Mouse (Mus musculus): ENCODE measurements at regions not wholly inside any gene's neighbourhood (a gene's known extent, or its start where the extent isn't known, plus 50 kb on each side); places are given as distances from the start of the nearest gene placed in this dataset.

DNA sequence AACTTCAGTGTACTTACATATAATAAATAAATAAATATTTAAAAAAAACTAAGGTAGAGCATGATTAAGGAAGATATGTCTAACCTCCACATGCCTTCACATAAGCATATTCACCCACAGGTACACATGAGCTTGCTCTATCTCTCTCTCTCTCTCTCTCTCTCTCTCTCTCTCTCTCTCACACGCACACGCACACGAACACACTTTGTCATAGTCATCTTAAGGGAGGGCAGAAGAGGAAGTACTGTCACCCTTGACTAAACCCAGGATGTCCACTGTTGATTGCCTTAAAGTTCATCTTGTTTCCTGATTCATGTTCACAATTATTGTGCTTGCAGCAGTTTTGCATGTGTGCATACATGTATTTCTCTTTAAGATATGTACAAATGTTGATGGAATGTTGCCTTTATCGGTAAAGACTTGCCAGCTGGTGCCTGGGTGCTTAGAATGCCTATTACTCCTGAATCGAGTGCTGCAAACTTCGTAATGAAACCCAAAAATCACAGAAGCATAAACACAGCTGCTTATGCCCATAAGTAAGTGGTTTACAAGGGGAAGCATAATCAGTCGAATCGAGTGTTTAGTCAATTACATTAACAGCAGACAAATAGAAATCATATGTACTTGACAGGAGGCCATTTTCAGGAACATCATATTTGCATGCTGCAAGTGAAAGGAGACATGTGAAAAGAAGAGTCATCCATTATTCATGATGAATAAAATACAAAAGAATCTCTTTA is 84.3 kb downstream of the Tmem168 start:
- no peak for DNase-seq

- no peak for DNase-seq
Measured at GRCm38 (mm10) chr6:13514126-13514525, 93.8 kb downstream of the Tmem168 start.

- DNase-seq, result no peak
Measured at GRCm38 (mm10) chr6:13476493-13477129, 131.3 kb downstream of the Tmem168 start.

GRCm38 (mm10) chr6:13449160-13449787 is 158.6 kb downstream of the Tmem168 start:
- no peak for DNase-seq

DNA sequence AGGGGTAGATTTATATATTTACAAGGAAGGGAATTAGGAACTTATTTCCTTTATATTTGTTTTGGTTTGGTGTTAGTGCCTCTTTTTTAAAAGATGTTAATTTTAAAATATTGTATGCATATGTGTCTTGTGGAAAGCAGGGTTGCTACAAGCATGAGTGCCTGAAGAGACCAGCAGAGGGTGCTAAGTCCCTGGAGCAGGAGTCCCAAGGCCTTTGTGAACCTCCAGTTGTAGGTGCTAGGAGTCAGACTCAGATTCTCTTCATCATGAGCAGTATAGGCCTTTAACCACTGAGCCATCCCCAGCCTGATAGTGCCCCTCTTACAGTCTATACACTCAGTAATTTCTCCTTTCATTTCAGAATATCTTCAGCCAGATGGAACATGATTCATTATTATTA is 189.0 kb upstream of the Vwde start:
- DNase-seq, result peak; percentile 21 to 38

DNA sequence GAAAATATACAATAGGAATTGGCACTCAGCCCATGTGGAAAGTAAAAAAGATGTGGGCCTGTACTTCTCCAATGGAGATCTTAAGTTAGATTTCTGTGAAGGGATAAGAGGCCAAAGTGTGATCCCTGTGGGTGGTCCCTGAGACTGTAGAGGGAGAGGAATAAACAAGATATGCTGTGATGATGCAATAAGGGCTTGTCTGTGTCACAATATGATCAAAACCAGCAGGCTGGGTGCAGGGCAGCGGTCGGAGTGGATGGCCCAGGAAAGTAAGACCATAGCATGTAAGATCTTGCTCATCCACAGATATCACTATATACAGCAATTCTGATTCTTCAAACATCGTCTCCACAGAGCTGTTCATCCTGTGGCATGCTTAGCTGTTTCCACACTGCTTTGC is 188.3 kb upstream of the Vwde start:
- DNase-seq, result no peak

DNA sequence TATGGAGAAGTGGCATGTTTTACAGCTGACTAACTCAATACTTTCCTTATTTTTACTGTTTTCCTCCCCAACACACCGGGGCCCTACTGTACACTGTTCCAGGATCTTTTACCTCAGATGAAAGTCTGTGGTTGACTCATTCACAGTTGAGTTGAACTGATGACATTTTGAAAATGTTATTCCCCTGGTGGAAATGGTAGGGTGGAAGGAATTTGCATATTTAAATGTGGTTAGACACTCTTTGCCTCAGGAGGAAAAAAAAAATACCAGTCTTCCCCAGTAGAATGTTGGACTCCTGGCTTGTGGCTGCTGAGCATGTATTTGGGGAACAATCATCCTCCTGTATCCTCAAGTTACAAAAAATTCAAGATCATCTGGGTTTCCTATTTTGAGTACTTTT is 159.7 kb upstream of the Vwde start:
- no peak for DNase-seq

GRCm38 (mm10) chr6:13383211-13383610 is 158.4 kb upstream of the Vwde start:
- no peak for DNase-seq

GRCm38 (mm10) chr6:13380819-13381218 is 156.1 kb upstream of the Vwde start:
- DNase-seq, result no peak

GRCm38 (mm10) chr6:13379727-13380126 is 155.0 kb upstream of the Vwde start:
- no peak for DNase-seq

- DNase-seq, result no peak
Measured at GRCm38 (mm10) chr6:13373896-13374295, 149.1 kb upstream of the Vwde start.

GRCm38 (mm10) chr6:13369709-13370296 is 145.0 kb upstream of the Vwde start:
- no peak for DNase-seq

Measured in kidney, postnatal 4 days (tissue).